Mouse (Mus musculus) layer of hippocampus, postnatal 36 days (tissue): ENCODE data around the gene Rad54l. TPM values are rescaled to one million over a fixed set of nuclear protein-coding genes. Genes with fewer than 3 reads are reported as not detected.

Source experiments
- DNase-seq, 2 experiments: peaks; one replicate each; pipeline ENCODE4 v3.0.0; 2022
- total RNA-seq, 2 experiments: library from RNA; stranded (reverse); gene quantifications; 2 replicates each; pipeline ENCODE4 v1.2.3; 2021

Rad54l gene
- total RNA-seq, 2 experiments from 2014 or later, result 0.73 to 1.0 TPM

GRCm38 (mm10) chr4:116073146-116073545 is 50.3 kb downstream of the Rad54l start:
- no peak for DNase-seq

- no peak for DNase-seq
Measured at GRCm38 (mm10) chr4:116070116-116070515, 53.4 kb downstream of the Rad54l start.

- no peak for DNase-seq
Measured at GRCm38 (mm10) chr4:116063855-116064254, 59.6 kb downstream of the Rad54l start.

GRCm38 (mm10) chr4:116059012-116059726 is 64.3 kb downstream of the Rad54l start:
- no peak for DNase-seq

GRCm38 (mm10) chr4:116057559-116057958 is 65.9 kb downstream of the Rad54l start:
- DNase-seq, result no peak

- peak; percentile 88 to 90 for DNase-seq
Measured at GRCm38 (mm10) chr4:116053399-116053961, 70.0 kb downstream of the Rad54l start, which contains the start of gene Nsun4. Gene Nsun4 (minus strand): TSS chr4:116053876.

- DNase-seq, result no peak
Measured at GRCm38 (mm10) chr4:116052526-116053293, 70.8 kb downstream of the Rad54l start.

- DNase-seq, result no peak
Measured at GRCm38 (mm10) chr4:116049211-116049610, 74.3 kb downstream of the Rad54l start.

- no peak for DNase-seq
Measured at GRCm38 (mm10) chr4:116048130-116048920, 75.2 kb downstream of the Rad54l start.

- no peak for DNase-seq
Measured at GRCm38 (mm10) chr4:116047681-116048080, 75.8 kb downstream of the Rad54l start.

- no peak for DNase-seq
Measured at GRCm38 (mm10) chr4:116046604-116047003, 76.9 kb downstream of the Rad54l start.

Other genes starting within 250 kb of the Rad54l start
- gene Kncn, start 239.3 kb downstream of the Rad54l start, total RNA-seq, result under 1 TPM in 1 of 2 experiments, not detected in 1; 0.35 TPM
- gene 6430628N08Rik, start 233.0 kb downstream of the Rad54l start, total RNA-seq, result not detected
- not detected for gene Dmbx1, start 183.8 kb downstream of the Rad54l start, total RNA-seq
- gene Faah, start 105.8 kb downstream of the Rad54l start, total RNA-seq, result 100 to 1,000 TPM; 144 to 145 TPM
- 10 to 100 TPM in 1 of 2 experiments, 1 to 10 TPM in 1; 8.8 to 10.8 TPM for gene Nsun4, start 69.8 kb downstream of the Rad54l start, total RNA-seq
- 100 to 1,000 TPM; 413 to 440 TPM for gene Uqcrh, start 48.6 kb downstream of the Rad54l start, total RNA-seq
- gene Lrrc41, start 48.4 kb downstream of the Rad54l start, total RNA-seq, result 10 to 100 TPM; 40.1 to 42.5 TPM
- gene Pomgnt1, start 150 bp upstream of the Rad54l start, total RNA-seq, result 10 to 100 TPM; 62.4 to 63.5 TPM
- gene Lurap1, start 27.6 kb upstream of the Rad54l start, total RNA-seq, result 10 to 100 TPM; 21.8 to 23.8 TPM
- gene Tspan1, start 43.9 kb upstream of the Rad54l start, total RNA-seq, result not detected
- gene 1700042G07Rik, start 49.7 kb upstream of the Rad54l start, total RNA-seq, result not detected
- gene Gm49337, start 49.7 kb upstream of the Rad54l start, total RNA-seq, result 1 to 10 TPM in 1 of 2 experiments, not detected in 1; 1.2 TPM
- gene Pik3r3, start 97.9 kb upstream of the Rad54l start, total RNA-seq, result 10 to 100 TPM; 36.5 to 37.6 TPM